21 mouse cellular contexts compared by ENCODE assay signal in the genomic region with DNA sequence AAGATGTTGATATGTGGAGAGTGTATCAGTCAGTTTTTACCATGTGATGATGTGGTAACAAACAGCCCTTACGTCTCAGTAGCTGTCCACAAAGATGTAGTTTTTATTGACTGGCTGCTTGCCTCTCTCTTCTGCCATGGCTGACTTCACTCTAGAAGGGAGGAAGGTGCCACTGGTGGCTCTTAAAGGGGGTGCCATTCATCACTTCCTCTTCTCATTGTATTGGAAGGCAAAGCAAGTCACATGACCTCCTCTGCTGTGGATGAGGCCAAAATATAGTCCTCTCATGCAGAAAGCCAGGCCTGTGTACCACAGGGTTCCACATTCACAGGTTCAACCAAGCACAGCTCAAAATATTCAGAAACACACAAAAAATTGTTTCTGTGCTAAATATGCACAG.
DNase-seq lines count a peak whose midpoint lies in the region; ATAC-seq and TF ChIP-seq lines count a peak whose summit lies in the region.
"Had no signal": no experiment of that assay in that cellular context is flagged by ENCODE, and none has a peak within 500 bp of the region (broad histone marks: within the 10 kb centered on the region; RNA-seq: fewer than 3 reads in every experiment).

No protein-coding gene starts in this region.

- no peaks in the 10 kb centered on the region for H3K4me1 ChIP-seq in liver, postnatal 0 days (ENCODE audit: insufficient read depth)
- H3K4me1 ChIP-seq in liver, embryonic 12.5 days: no peaks in the 10 kb centered on the region
- peaks cover 0 to 5% of the 10 kb centered on the region in 2 experiments; a peak in 1 of 4 replicates for H3K4me1 ChIP-seq in CH12.LX (ENCODE audit: control insufficient read depth in 1 of 2, insufficient read depth in 2 of 2)
- H3K4me1 ChIP-seq: heart, embryonic 10.5 days; heart, embryonic 15.5 days; hindbrain, embryonic 15.5 days had no signal

- H3K4me2 ChIP-seq in liver, postnatal 0 days (ENCODE audit: low read depth, low read length): no peak overlapping the region
- no peak overlapping the region for H3K4me2 ChIP-seq in liver, embryonic 12.5 days
- H3K4me2 ChIP-seq in CH12.LX (ENCODE audit: insufficient read depth, low read depth, poor library complexity, severe bottlenecking): no peak overlapping the region
- H3K4me2 ChIP-seq: heart, embryonic 15.5 days; hindbrain, embryonic 15.5 days had no signal

- no peaks in the 10 kb centered on the region for H3K9me3 ChIP-seq in liver, postnatal 0 days (ENCODE audit: low read length)
- no peaks in the 10 kb centered on the region for H3K9me3 ChIP-seq in liver, embryonic 12.5 days (replicated peaks)
- H3K9me3 ChIP-seq in CH12.LX (replicated peaks; ENCODE audit: low read length): no peaks in the 10 kb centered on the region
- H3K9me3 ChIP-seq: embryonic facial prominence, embryonic 10.5 days; forebrain, embryonic 10.5 days; heart, embryonic 10.5 days; heart, embryonic 15.5 days; hindbrain, embryonic 15.5 days had no signal

- 81% methylated on average over 1 of the region's 1 CpGs for WGBS in liver, postnatal 0 days (ENCODE audit: insufficient replicate concordance)
- 73% methylated on average over 1 of the region's 1 CpGs for WGBS in liver, embryonic 12.5 days (ENCODE audit: insufficient replicate concordance)

- no peaks in the 10 kb centered on the region for H3K36me3 ChIP-seq in liver, postnatal 0 days (replicated peaks; ENCODE audit: insufficient read depth, low read length)
- no peaks in the 10 kb centered on the region for H3K36me3 ChIP-seq in liver, embryonic 12.5 days
- no peaks in the 10 kb centered on the region for H3K36me3 ChIP-seq in CH12.LX (replicated peaks in 1 of 2; ENCODE audit: control insufficient read depth in 1 of 2, insufficient read depth in 1 of 2, low read length in 1 of 2)
- H3K36me3 ChIP-seq: embryonic facial prominence, embryonic 10.5 days; forebrain, embryonic 10.5 days; heart, embryonic 10.5 days; heart, embryonic 15.5 days; hindbrain, embryonic 15.5 days had no signal

- no peak for TF ChIP-seq RAD21 in CH12.LX (IDR thresholded peaks at IDR 0.05; ENCODE audit: low read depth, low read length)

- no peak for TF ChIP-seq CTCF in liver, postnatal 0 days (IDR thresholded peaks at IDR 0.05; ENCODE audit: low read depth)
- TF ChIP-seq CTCF in CH12.LX (conservative IDR thresholded peaks at IDR 0.05 in 1 of 2, IDR thresholded peaks at IDR 0.05 in 1 of 2; ENCODE audit: low read depth in 2 of 2, low read length in 2 of 2): no peak

- in situ Hi-C loops in CH12.LX (cut with MboI; ENCODE audit: low pct_ligation_motif_present, low pct_unique_long_range_greater_than_20kb, low sequenced_read_pairs): no loop called here

- H3K79me2 ChIP-seq in CH12.LX (replicated peaks; ENCODE audit: control insufficient read depth, extremely low read depth, insufficient read depth, poor library complexity, severe bottlenecking): no peaks in the 10 kb centered on the region

- H3K27ac ChIP-seq in liver, postnatal 0 days (ENCODE audit: low read depth): no peak overlapping the region
- no peak overlapping the region for H3K27ac ChIP-seq in liver, embryonic 12.5 days
- no peak overlapping the region for H3K27ac ChIP-seq in CH12.LX (ENCODE audit: insufficient read depth, low read depth)
- H3K27ac ChIP-seq: embryonic facial prominence, embryonic 10.5 days; forebrain, embryonic 10.5 days; gastrocnemius, adult 2 months; heart, embryonic 10.5 days; heart, embryonic 15.5 days; hindbrain, embryonic 15.5 days had no signal

- no peak for TF ChIP-seq POLR2A in CH12.LX (IDR thresholded peaks at IDR 0.05; ENCODE audit: low read depth, low read length)

- no peak for TF ChIP-seq EP300 in liver, postnatal 0 days (IDR thresholded peaks at IDR 0.05; ENCODE audit: low read depth)
- no peak for TF ChIP-seq EP300 in CH12.LX (IDR thresholded peaks at IDR 0.05; ENCODE audit: low read length)

- no peak overlapping the region for H3K9ac ChIP-seq in liver, postnatal 0 days (replicated peaks)
- no peak overlapping the region for H3K9ac ChIP-seq in liver, embryonic 12.5 days
- H3K9ac ChIP-seq in CH12.LX (ENCODE audit: insufficient read depth, low read depth): no peak overlapping the region
- H3K9ac ChIP-seq: heart, embryonic 15.5 days; hindbrain, embryonic 15.5 days had no signal

- dilution Hi-C loops in CH12.LX (cut with MboI; ENCODE audit: extremely low pct_ligation_motif_present, extremely low pct_unique_long_range_greater_than_20kb, low sequenced_read_pairs): no loop called here

- H3K27me3 ChIP-seq in liver, postnatal 0 days (ENCODE audit: insufficient read depth, low read length): no peaks in the 10 kb centered on the region
- no peaks in the 10 kb centered on the region for H3K27me3 ChIP-seq in liver, embryonic 12.5 days (replicated peaks)
- H3K27me3 ChIP-seq in CH12.LX (replicated peaks): no peaks in the 10 kb centered on the region
- H3K27me3 ChIP-seq: heart, embryonic 15.5 days; hindbrain, embryonic 15.5 days had no signal

- H3K4me3 ChIP-seq in liver, postnatal 0 days (ENCODE audit: low read depth, low read length): no peak overlapping the region
- no peak overlapping the region for H3K4me3 ChIP-seq in liver, embryonic 12.5 days
- no peak overlapping the region for H3K4me3 ChIP-seq in CH12.LX (replicated peaks in 1 of 3; ENCODE audit: low read depth in 2 of 3, low read length in 2 of 3, poor library complexity in 1 of 3)
- H3K4me3 ChIP-seq: embryonic facial prominence, embryonic 10.5 days; forebrain, embryonic 10.5 days; gastrocnemius, adult 2 months; heart, embryonic 10.5 days; heart, embryonic 15.5 days; hindbrain, embryonic 15.5 days had no signal

- 0 out of 2 replicates have a peak, but pooled peaks have one; percentile 29 for ATAC-seq in liver, postnatal 0 days
- ATAC-seq in liver, embryonic 12.5 days: no peak
- peak; percentile 69 for ATAC-seq in granulocyte monocyte progenitor cell, adult 5-6 weeks (replicated peaks; ENCODE audit: poor library complexity, severe bottlenecking)
- peak; percentile 30; the same call in 1 of the 2 replicates for ATAC-seq in neutrophil, adult 5-6 weeks (ENCODE audit: extremely low read depth, insufficient number of reproducible peaks, low FRiP score, poor library complexity, severe bottlenecking)
- no peak for ATAC-seq in erythroid progenitor cell, adult 5-6 weeks (replicated peaks; ENCODE audit: low FRiP score, poor library complexity, severe bottlenecking)
- ATAC-seq: forebrain, embryonic 14.5 days had no signal

- no peak for DNase-seq in liver, postnatal 0 days
- DNase-seq in CH12.LX (ENCODE audit: extremely low read depth): peak; percentile 33
- DNase-seq in kidney, postnatal 10 days: no peak
- DNase-seq in embryo, embryonic 11 days: no peak
- DNase-seq: adrenal gland, postnatal 10 days; cerebellum, adult 11-12 months; cerebellum, adult 9-10 months; cerebellum, postnatal 25 days; gastrocnemius, adult 2 months; gastrocnemius, postnatal 25 days; heart, adult 18-20 months had no signal

TF ChIP-seq in CH12.LX, 34 proteins besides CTCF, POLR2A, EP300 and RAD21:
- TF ChIP-seq USF1 (IDR thresholded peaks at IDR 0.05; ENCODE audit: low read depth, low read length) (peak; percentile 23), USF2 (conservative IDR thresholded peaks at IDR 0.05; ENCODE audit: low read depth, low read length) (no peak)

Comparison
In these comparisons a context has a peak if more than half of its experiments do, and no peak if none do; other contexts are left out.
1. ATAC-seq: peak in liver, postnatal 0 days (single experiment), granulocyte monocyte progenitor cell, adult 5-6 weeks (single experiment) and neutrophil, adult 5-6 weeks (single experiment); none in liver, embryonic 12.5 days (single experiment) and erythroid progenitor cell, adult 5-6 weeks (single experiment).